Mouse (Mus musculus) CH12.LX (cell line): ENCODE results near the gene Hdlbp. TPM values are rescaled to one million over a fixed set of nuclear protein-coding genes. Genes with fewer than 3 reads are reported as not detected.

Experiments
- DNase-seq: peaks from one replicate; pipeline ENCODE4 v3.0.0-alpha.2; 2013; ENCODE audit errors: extremely low read depth
- H3K27ac ChIP-seq: 2 replicates; pipeline ENCODE4 v1.5.1; 2012; ENCODE audit warnings: low read depth, mild to moderate bottlenecking, control low read depth, moderate library complexity; ENCODE audit not compliant: insufficient read depth
- H3K27me3 ChIP-seq: replicated peaks from 2 replicates; pipeline ENCODE3; 2012; ENCODE audit warnings: inconsistent platforms
- H3K36me3 ChIP-seq, 2 experiments: replicated peaks in 1 of 2; 2 replicates each; pipeline versions ENCODE3 to v1.6.1; 2012; ENCODE audit warnings: inconsistent platforms in 1 of 2, low read length in 1 of 2, mild to moderate bottlenecking in 1 of 2, mixed read lengths in 1 of 2, moderate library complexity in 1 of 2; ENCODE audit not compliant: control insufficient read depth in 1 of 2, insufficient read depth in 1 of 2
- H3K4me1 ChIP-seq, 2 experiments: 2 replicates each; pipeline ENCODE4 v1.6.1; 2012; ENCODE audit warnings: inconsistent platforms in 1 of 2, moderate library complexity in 1 of 2; ENCODE audit not compliant: insufficient read depth in 2 of 2, control insufficient read depth in 1 of 2
- H3K4me2 ChIP-seq: 2 replicates; pipeline ENCODE4 v1.6.1; 2012; ENCODE audit warnings: low read depth, mild to moderate bottlenecking, control low read depth; ENCODE audit not compliant: poor library complexity, insufficient read depth, severe bottlenecking
- H3K4me3 ChIP-seq, 3 experiments: fragments of 150-350 bp in 1 of 3; sonication (generic) in 1 of 3; replicated peaks in 1 of 3; 2 replicates each; pipeline versions ENCODE3 to v1.5.1; 2011 to 2012; ENCODE audit warnings: low read depth in 2 of 3, low read length in 2 of 3, mild to moderate bottlenecking in 2 of 3, moderate library complexity in 2 of 3, control low read depth in 1 of 3, improper control_type of control experiment in 1 of 3, inconsistent platforms in 1 of 3, mixed read lengths in 1 of 3; ENCODE audit not compliant: poor library complexity in 1 of 3
- H3K79me2 ChIP-seq: replicated peaks from 2 replicates; pipeline ENCODE4 v1.6.1; 2012; ENCODE audit warnings: mild to moderate bottlenecking, moderate library complexity; ENCODE audit not compliant: control insufficient read depth, poor library complexity, insufficient read depth, severe bottlenecking; ENCODE audit errors: extremely low read depth
- H3K9ac ChIP-seq: 2 replicates; pipeline ENCODE4 v1.6.1; 2012; ENCODE audit warnings: low read depth, mild to moderate bottlenecking, control low read depth, moderate library complexity; ENCODE audit not compliant: insufficient read depth
- H3K9me3 ChIP-seq: replicated peaks from 2 replicates; pipeline ENCODE3; 2012; ENCODE audit warnings: low read length, inconsistent platforms, mixed read lengths
- CTCF ChIP-seq, 2 experiments: IDR thresholded peaks in 1 of 2; conservative IDR thresholded peaks in 1 of 2; 2 replicates each; pipeline ENCODE4 v1.5.1; 2011 to 2012; ENCODE audit warnings: low read depth in 2 of 2, low read length in 2 of 2, improper control_type of control experiment in 1 of 2, inconsistent platforms in 1 of 2, mild to moderate bottlenecking in 1 of 2, moderate library complexity in 1 of 2
- ELF1 ChIP-seq: IDR thresholded peaks from 2 replicates; pipeline ENCODE4 v1.6.1; 2014; ENCODE audit warnings: low read depth, mild to moderate bottlenecking, inconsistent platforms, low read length, improper control_type of control experiment
- GABPA ChIP-seq: IDR thresholded peaks from 2 replicates; pipeline ENCODE4 v1.6.1; 2012; ENCODE audit warnings: low read depth, low read length, improper control_type of control experiment, inconsistent platforms; ENCODE audit not compliant: insufficient replicate concordance
- HCFC1 ChIP-seq: IDR thresholded peaks from 2 replicates; pipeline ENCODE4 v1.6.1; 2012; ENCODE audit warnings: low read depth, mild to moderate bottlenecking, inconsistent platforms, low read length, improper control_type of control experiment
- IRF4 ChIP-seq: IDR thresholded peaks from 2 replicates; pipeline ENCODE4 v1.6.1; 2014; ENCODE audit warnings: low read depth, mild to moderate bottlenecking, inconsistent platforms, low read length, improper control_type of control experiment
- MAFK ChIP-seq: IDR thresholded peaks from 2 replicates; pipeline ENCODE4 v1.6.1; 2011; ENCODE audit warnings: low read length, improper control_type of control experiment; ENCODE audit not compliant: insufficient replicate concordance
- MAX ChIP-seq: IDR thresholded peaks from 2 replicates; pipeline ENCODE4 v1.6.1; 2011; ENCODE audit warnings: low read length, improper control_type of control experiment
- MAZ ChIP-seq: IDR thresholded peaks from 2 replicates; pipeline ENCODE4 v1.6.1; 2012; ENCODE audit warnings: low read depth, mild to moderate bottlenecking, inconsistent platforms, low read length, improper control_type of control experiment, moderate library complexity
- PAX5 ChIP-seq: IDR thresholded peaks from 2 replicates; pipeline ENCODE4 v1.6.1; 2012; ENCODE audit warnings: low read length, inconsistent platforms, mixed read lengths
- POLR2A ChIP-seq: IDR thresholded peaks from 2 replicates; pipeline ENCODE4 v1.6.1; 2011; ENCODE audit warnings: low read depth, mild to moderate bottlenecking, improper control_type of control experiment, low read length
- RAD21 ChIP-seq: IDR thresholded peaks from 2 replicates; pipeline ENCODE4 v1.6.1; 2011; ENCODE audit warnings: low read depth, mild to moderate bottlenecking, low read length, improper control_type of control experiment, moderate library complexity
- RCOR1 ChIP-seq: conservative IDR thresholded peaks from 2 replicates; pipeline ENCODE4 v1.6.1; 2012; ENCODE audit warnings: low read depth, mild to moderate bottlenecking, inconsistent platforms, low read length, improper control_type of control experiment
- TCF12 ChIP-seq: IDR thresholded peaks from 2 replicates; pipeline ENCODE4 v1.6.1; 2014; ENCODE audit warnings: low read depth, mild to moderate bottlenecking, inconsistent platforms, low read length, improper control_type of control experiment
- UBTF ChIP-seq: IDR thresholded peaks from 2 replicates; pipeline ENCODE4 v1.6.1; 2012; ENCODE audit warnings: low read depth, mild to moderate bottlenecking, inconsistent platforms, low read length, improper control_type of control experiment, moderate library complexity
- USF2 ChIP-seq: conservative IDR thresholded peaks from 2 replicates; pipeline ENCODE4 v1.6.1; 2011; ENCODE audit warnings: low read depth, low read length, improper control_type of control experiment
- ZMIZ1 ChIP-seq: IDR thresholded peaks from 2 replicates; pipeline ENCODE4 v1.6.1; 2012; ENCODE audit warnings: low read depth, mild to moderate bottlenecking, inconsistent platforms, low read length, improper control_type of control experiment
- ZNF384 ChIP-seq: IDR thresholded peaks from 2 replicates; pipeline ENCODE4 v1.6.1; 2012; ENCODE audit warnings: low read depth, low read length, improper control_type of control experiment, inconsistent platforms
- dilution Hi-C: fragments of 300-500 bp; cut with MboI; formaldehyde crosslinking; loops from 2 replicates; pipeline ENCODE4 v1.14.3; 2020; ENCODE audit warnings: low sequenced_read_pairs; ENCODE audit not compliant: extremely low pct_unique_long_range_greater_than_20kb, extremely low pct_ligation_motif_present
- in situ Hi-C: fragments of 300-500 bp; cut with MboI; formaldehyde crosslinking; loops from 3 replicates; pipeline ENCODE4 v1.14.3; 2019; ENCODE audit warnings: low sequenced_read_pairs, low pct_ligation_motif_present, low pct_unique_long_range_greater_than_20kb, mixed read lengths
- polyA plus RNA-seq: library from polyadenylated mRNA; unstranded; fragments of >175 nt; gene quantifications from 2 replicates; pipeline ENCODE4 v1.2.1, GENCODE M21; 2012; ENCODE audit warnings: low read depth; ENCODE audit not compliant: insufficient read length
- total RNA-seq, 2 experiments: library from RNA; depleted of rRNA; stranded (reverse); fragments of 300-350 nt in 1 of 2; fragments of >200 nt in 1 of 2; gene quantifications; 2 replicates each; pipeline ENCODE4 v1.2.3; 2012 to 2014

The Hdlbp gene
- total and polyA plus RNA-seq, 3 experiments = 106 to 178 (median 114) TPM

GRCm38 (mm10) chr1:93388906-93389305 lies 89.7 kb downstream of the Hdlbp start:
- H3K9ac ChIP-seq = no peak overlapping the region
- no peaks in the 10 kb centered on the region for H3K27me3 ChIP-seq
- H3K9me3 ChIP-seq = no peaks in the 10 kb centered on the region
- no peak overlapping the region for H3K4me3 ChIP-seq
- DNase-seq = no peak
- in situ Hi-C loops = no loop called here
- TF ChIP-seq HCFC1 = no peak
- TF ChIP-seq IRF4 = 0 out of 2 replicates have a peak, but pooled peaks have one; percentile 14
- TF ChIP-seq, all 38 proteins: peak for 1
- Histone ChIP-seq H3K27ac (no peak overlapping the region), H3K4me1 (peaks cover 5 to 8% of the 10 kb centered on the region in 2 experiments; a peak in 3 of 4 replicates), H3K36me3 (no peaks in the 10 kb centered on the region), H3K79me2 (no peaks in the 10 kb centered on the region), H3K4me2 (no peak overlapping the region)
- dilution Hi-C loops = no loop called here

GRCm38 (mm10) chr1:93387198-93387597 lies 91.4 kb downstream of the Hdlbp start:
- TF ChIP-seq CTCF (conservative IDR thresholded peaks at IDR 0.05 in 1 of 2, IDR thresholded peaks at IDR 0.05 in 1 of 2; ENCODE audit: low read depth in 2 of 2, low read length in 2 of 2) = no peak
- TF ChIP-seq UBTF = no peak
- no peak for TF ChIP-seq MAX
- no peak for TF ChIP-seq USF2
- TF ChIP-seq PAX5 = no peak
- no peak for TF ChIP-seq ZMIZ1
- no peak for TF ChIP-seq RCOR1
- no peak for TF ChIP-seq POLR2A
- TF ChIP-seq ZNF384 = no peak
- no peak for TF ChIP-seq MAZ
- TF ChIP-seq TCF12 = no peak
- no peak for TF ChIP-seq ELF1
- TF ChIP-seq MAFK = no peak
- no peak for TF ChIP-seq GABPA
- no peak for TF ChIP-seq RAD21
- Histone ChIP-seq H3K4me1 (peaks cover 5% of the 10 kb centered on the region in 2 experiments; a peak in 3 of 4 replicates), H3K36me3 (no peaks in the 10 kb centered on the region), H3K79me2 (no peaks in the 10 kb centered on the region), H3K9ac (no peak overlapping the region), H3K27me3 (no peaks in the 10 kb centered on the region), H3K27ac (no peak overlapping the region), H3K9me3 (no peaks in the 10 kb centered on the region), H3K4me3 (no peak overlapping the region), H3K4me2 (no peak overlapping the region)
- in situ Hi-C loops (no loop called here), dilution Hi-C loops (no loop called here)
- no peak for DNase-seq
